Mouse (Mus musculus) MEL (cell line): Measurements from ENCODE around the gene Ppfia3. TPM values are rescaled to one million over a fixed set of nuclear protein-coding genes. Genes with fewer than 3 reads are reported as not detected.

Source experiments
- DNase-seq: peaks from one replicate; pipeline ENCODE4 v3.0.0; 2011; ENCODE audit warnings: low read depth, low spot score
- H3K27ac ChIP-seq: 2 replicates; pipeline ENCODE4 v1.5.1; 2012; ENCODE audit warnings: low read depth, mild to moderate bottlenecking, control low read depth, low read length, moderate library complexity; ENCODE audit not compliant: control insufficient read depth
- H3K27me3 ChIP-seq, 2 experiments: fragments of 150-350 bp in 1 of 2; sonication (generic) in 1 of 2; 2 replicates each; pipeline ENCODE4 v1.6.1; 2012; ENCODE audit warnings: low read length in 2 of 2, mild to moderate bottlenecking in 2 of 2, improper control_type of control experiment in 1 of 2, moderate library complexity in 1 of 2; ENCODE audit not compliant: insufficient read depth in 2 of 2, control insufficient read depth in 1 of 2
- H3K36me3 ChIP-seq, 2 experiments: 2 replicates each; pipeline ENCODE4 v1.6.1; 2012 to 2014; ENCODE audit warnings: low read length in 2 of 2, improper control_type of control experiment in 1 of 2, inconsistent platforms in 1 of 2, mild to moderate bottlenecking in 1 of 2; ENCODE audit not compliant: insufficient read depth in 2 of 2, control insufficient read depth in 1 of 2
- H3K4me1 ChIP-seq, 2 experiments: fragments of 150-350 bp in 1 of 2; sonication (generic) in 1 of 2; 2 replicates each; pipeline ENCODE4 v1.6.1; 2012; ENCODE audit warnings: low read length in 2 of 2, improper control_type of control experiment in 1 of 2, mild to moderate bottlenecking in 1 of 2; ENCODE audit not compliant: insufficient read depth in 2 of 2, control insufficient read depth in 1 of 2
- H3K4me3 ChIP-seq, 2 experiments: fragments of 150-350 bp in 1 of 2; sonication (generic) in 1 of 2; 2 replicates each; pipeline ENCODE4 v1.5.1; 2012; ENCODE audit warnings: low read depth in 2 of 2, low read length in 2 of 2, mild to moderate bottlenecking in 2 of 2, moderate library complexity in 2 of 2, control low read depth in 1 of 2, improper control_type of control experiment in 1 of 2; ENCODE audit not compliant: control insufficient read depth in 1 of 2, insufficient read depth in 1 of 2
- H3K79me2 ChIP-seq: 2 replicates; pipeline ENCODE4 v1.6.1; 2012; ENCODE audit warnings: mild to moderate bottlenecking, low read length, moderate library complexity; ENCODE audit not compliant: control insufficient read depth, poor library complexity, insufficient read depth
- H3K9ac ChIP-seq: 2 replicates; pipeline ENCODE4 v1.6.1; 2012; ENCODE audit warnings: low read depth, mild to moderate bottlenecking, control low read depth, low read length, moderate library complexity; ENCODE audit not compliant: control insufficient read depth, poor library complexity, severe bottlenecking
- H3K9me3 ChIP-seq: fragments of 150-350 bp; sonication (generic); replicated peaks from 2 replicates; pipeline ENCODE4 v1.6.1; 2012; ENCODE audit warnings: mild to moderate bottlenecking, low read length, improper control_type of control experiment, moderate library complexity; ENCODE audit not compliant: insufficient read depth
- BHLHE40 ChIP-seq: IDR thresholded peaks from 2 replicates; pipeline ENCODE4 v1.6.1; 2012; ENCODE audit warnings: low read depth, mild to moderate bottlenecking, inconsistent platforms, low read length, improper control_type of control experiment, borderline replicate concordance
- CHD1 ChIP-seq: IDR thresholded peaks from 2 replicates; pipeline ENCODE4 v1.6.1; 2012; ENCODE audit warnings: low read depth, mild to moderate bottlenecking, inconsistent platforms, low read length, improper control_type of control experiment
- EP300 ChIP-seq, 2 experiments: IDR thresholded peaks; 2 replicates each; pipeline ENCODE4 v1.6.1; 2011; ENCODE audit warnings: improper control_type of control experiment in 2 of 2, low read length in 2 of 2, low read depth in 1 of 2, mild to moderate bottlenecking in 1 of 2
- GABPA ChIP-seq: IDR thresholded peaks from 2 replicates; pipeline ENCODE4 v1.6.1; 2012; ENCODE audit warnings: low read depth, mild to moderate bottlenecking, inconsistent platforms, low read length, improper control_type of control experiment, moderate library complexity
- GATA1 ChIP-seq: IDR thresholded peaks from 2 replicates; pipeline ENCODE4 v1.6.1; 2011; ENCODE audit warnings: low read depth, low read length, improper control_type of control experiment
- HCFC1 ChIP-seq: IDR thresholded peaks from 2 replicates; pipeline ENCODE4 v1.6.1; 2012; ENCODE audit warnings: low read depth, mild to moderate bottlenecking, inconsistent platforms, low read length, improper control_type of control experiment, moderate library complexity
- JUND ChIP-seq: IDR thresholded peaks from 2 replicates; pipeline ENCODE4 v1.6.1; 2011; ENCODE audit warnings: low read depth, mild to moderate bottlenecking, improper control_type of control experiment, low read length
- KAT2A ChIP-seq: conservative IDR thresholded peaks from 2 replicates; pipeline ENCODE4 v1.6.1; 2012; ENCODE audit warnings: low read depth, low read length, improper control_type of control experiment, inconsistent platforms
- MAFK ChIP-seq: IDR thresholded peaks from 2 replicates; pipeline ENCODE4 v1.6.1; 2011; ENCODE audit warnings: low read depth, mild to moderate bottlenecking, low read length, improper control_type of control experiment, borderline replicate concordance
- MAX ChIP-seq: IDR thresholded peaks from 2 replicates; pipeline ENCODE4 v1.6.1; 2011; ENCODE audit warnings: low read length, improper control_type of control experiment
- MAZ ChIP-seq: IDR thresholded peaks from 2 replicates; pipeline ENCODE4 v1.6.1; 2012; ENCODE audit warnings: low read depth, mild to moderate bottlenecking, inconsistent platforms, low read length, improper control_type of control experiment
- MYB ChIP-seq: IDR thresholded peaks from 2 replicates; pipeline ENCODE4 v1.6.1; 2011; ENCODE audit warnings: mild to moderate bottlenecking, low read depth, low read length, improper control_type of control experiment
- MYC ChIP-seq: IDR thresholded peaks from 2 replicates; pipeline ENCODE4 v1.6.1; 2011; ENCODE audit warnings: low read depth, mild to moderate bottlenecking, low read length, improper control_type of control experiment, moderate library complexity
- NELFE ChIP-seq: IDR thresholded peaks from 2 replicates; pipeline ENCODE4 v1.6.1; 2011; ENCODE audit warnings: low read depth, low read length, improper control_type of control experiment
- NRF1 ChIP-seq: IDR thresholded peaks from 2 replicates; pipeline ENCODE4 v1.6.1; 2014; ENCODE audit warnings: low read depth, mild to moderate bottlenecking, inconsistent platforms, low read length, improper control_type of control experiment, moderate library complexity; ENCODE audit not compliant: poor library complexity, insufficient read depth, severe bottlenecking
- POLR2AphosphoS2 ChIP-seq: IDR thresholded peaks from 2 replicates; pipeline ENCODE4 v1.6.1; 2011; ENCODE audit warnings: low read length, improper control_type of control experiment
- POLR2AphosphoS5 ChIP-seq: IDR thresholded peaks from 2 replicates; pipeline ENCODE4 v1.6.1; 2012; ENCODE audit warnings: low read depth, borderline replicate concordance, mild to moderate bottlenecking, inconsistent platforms, low read length, moderate library complexity, mixed read lengths
- RCOR1 ChIP-seq: IDR thresholded peaks from 2 replicates; pipeline ENCODE4 v1.6.1; 2012; ENCODE audit warnings: low read depth, mild to moderate bottlenecking, inconsistent platforms, low read length, improper control_type of control experiment
- SIN3A ChIP-seq: IDR thresholded peaks from 2 replicates; pipeline ENCODE4 v1.6.1; 2012; ENCODE audit warnings: low read length, improper control_type of control experiment, inconsistent platforms
- SMC3 ChIP-seq: IDR thresholded peaks from 2 replicates; pipeline ENCODE4 v1.6.1; 2011; ENCODE audit warnings: low read depth, low read length, improper control_type of control experiment
- TAL1 ChIP-seq: IDR thresholded peaks from 2 replicates; pipeline ENCODE4 v1.6.1; 2012; ENCODE audit warnings: mild to moderate bottlenecking, inconsistent platforms, low read length, moderate library complexity, mixed read lengths
- TCF12 ChIP-seq: IDR thresholded peaks from 2 replicates; pipeline ENCODE4 v1.6.1; 2014; ENCODE audit warnings: low read depth, mild to moderate bottlenecking, inconsistent platforms, low read length, improper control_type of control experiment, moderate library complexity
- USF1 ChIP-seq: IDR thresholded peaks from 2 replicates; pipeline ENCODE4 v1.6.1; 2014; ENCODE audit warnings: low read depth, mild to moderate bottlenecking, inconsistent platforms, low read length, improper control_type of control experiment, moderate library complexity
- USF2 ChIP-seq, 2 experiments: IDR thresholded peaks; 2 replicates each; pipeline ENCODE4 v1.6.1; 2011 to 2012; ENCODE audit warnings: improper control_type of control experiment in 2 of 2, low read length in 2 of 2, borderline replicate concordance in 1 of 2, inconsistent platforms in 1 of 2, low read depth in 1 of 2, mild to moderate bottlenecking in 1 of 2; ENCODE audit not compliant: insufficient read depth in 1 of 2
- ZKSCAN1 ChIP-seq: IDR thresholded peaks from 2 replicates; pipeline ENCODE4 v1.6.1; 2012; ENCODE audit warnings: low read depth, mild to moderate bottlenecking, inconsistent platforms, low read length, improper control_type of control experiment, moderate library complexity
- ZMIZ1 ChIP-seq: IDR thresholded peaks from 2 replicates; pipeline ENCODE4 v1.6.1; 2012; ENCODE audit warnings: low read depth, mild to moderate bottlenecking, inconsistent platforms, low read length, improper control_type of control experiment, moderate library complexity
- polyA plus RNA-seq, 2 experiments: library from polyadenylated mRNA; stranded (reverse) in 1 of 2; unstranded in 1 of 2; fragments of >175 nt in 1 of 2; fragments of >200 nt in 1 of 2; gene quantifications; 2 replicates each; pipeline versions ENCODE4 v1.2.1 to v1.2.4; 2012; ENCODE audit warnings: low replicate concordance in 2 of 2, low read depth in 1 of 2; ENCODE audit not compliant: insufficient read length in 2 of 2, insufficient read depth in 1 of 2, missing spikeins in 1 of 2
- total RNA-seq: library from RNA; depleted of rRNA; stranded (reverse); fragments of 300-350 nt; gene quantifications from 2 replicates; pipeline ENCODE4 v1.2.3, GENCODE M21; 2012

Gene Ppfia3
- total and polyA plus RNA-seq, 3 experiments = 3.4 to 5.9 TPM; not detected in 1

DNA sequence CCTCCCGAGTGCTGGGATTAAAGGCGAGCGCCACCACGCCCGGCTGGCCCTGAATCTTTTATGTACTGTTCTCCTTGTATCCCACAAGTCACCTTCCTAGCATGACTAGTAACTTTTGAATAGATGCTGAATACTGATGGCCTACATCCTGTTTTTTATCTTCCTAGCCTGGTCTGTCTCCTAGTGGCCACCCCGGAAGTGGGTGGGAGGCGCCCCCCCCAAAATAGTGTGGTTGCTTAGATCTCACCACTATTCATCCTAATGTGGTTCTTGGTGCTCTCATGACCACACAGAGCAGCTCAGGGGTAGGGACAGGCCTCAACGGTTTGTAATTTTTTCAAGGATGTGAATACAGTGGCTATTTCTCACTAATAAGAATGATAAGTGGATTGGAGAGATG, 7.8 kb upstream of the Ppfia3 start (continued):
- TF ChIP-seq SMC3 = no peak
- TF ChIP-seq HCFC1 = peak; percentile 32; the same call in 1 of the 2 replicates
- peak; percentile 36 for TF ChIP-seq TAL1
- no peak for TF ChIP-seq MAX
- TF ChIP-seq ZKSCAN1 = no peak
- no peak for TF ChIP-seq NRF1
- no peak for TF ChIP-seq JUND
- TF ChIP-seq POLR2AphosphoS2 = no peak
- TF ChIP-seq CHD1 = no peak
- TF ChIP-seq KAT2A = no peak
- peak; percentile 63 to 83; a peak in 3 of 4 replicates for TF ChIP-seq EP300 (IDR thresholded peaks at IDR 0.05; ENCODE audit: low read depth in 1 of 2, low read length in 2 of 2)
- TF ChIP-seq MAZ = no peak

GRCm38 (mm10) chr7:45372371-45372770, 5.6 kb upstream of the Ppfia3 start:
- no peak for DNase-seq
- Histone ChIP-seq H3K4me1 (peaks cover 6 to 21% of the 10 kb centered on the region in 2 experiments), H3K9me3 (no peaks in the 10 kb centered on the region), H3K27ac (no peak overlapping the region), H3K36me3 (peaks cover 16 to 26% of the 10 kb centered on the region in 2 experiments), H3K27me3 (no peaks in the 10 kb centered on the region), H3K9ac (no peak overlapping the region), H3K79me2 (no peaks in the 10 kb centered on the region; the same call in none of the 2 replicates), H3K4me3 (no peak overlapping the region)
- TF ChIP-seq NRF1 = no peak
- no peak for TF ChIP-seq USF1
- TF ChIP-seq POLR2AphosphoS5 = no peak
- no peak for TF ChIP-seq MAX
- no peak for TF ChIP-seq MAFK
- no peak for TF ChIP-seq ZMIZ1
- no peak for TF ChIP-seq USF2 (IDR thresholded peaks at IDR 0.05; ENCODE audit: borderline replicate concordance in 1 of 2, insufficient read depth in 1 of 2, low read depth in 1 of 2, low read length in 2 of 2)
- no peak for TF ChIP-seq BHLHE40
- no peak for TF ChIP-seq GABPA
- no peak for TF ChIP-seq TCF12
- no peak for TF ChIP-seq EP300 (IDR thresholded peaks at IDR 0.05; ENCODE audit: low read depth in 1 of 2, low read length in 2 of 2)
- no peak for TF ChIP-seq RCOR1
- TF ChIP-seq NELFE = no peak
- TF ChIP-seq GATA1 = no peak
- TF ChIP-seq MYC = no peak
- TF ChIP-seq HCFC1 = no peak
- no peak for TF ChIP-seq SIN3A
- TF ChIP-seq MYB = no peak
